Mouse (Mus musculus): ENCODE results near the gene Rbm14. TPM values are rescaled to one million over a fixed set of nuclear protein-coding genes. Genes with fewer than 3 reads are reported as not detected.
"Not testable (repeated sequence)": the region's sequence is repeated elsewhere in the genome, so short reads cannot be mapped to it uniquely, and the experiment has no call there.

Rbm14 gene
- total and polyA plus RNA-seq, 3 experiments, result 37.9 to 97.2 (median 45.9) TPM

DNA sequence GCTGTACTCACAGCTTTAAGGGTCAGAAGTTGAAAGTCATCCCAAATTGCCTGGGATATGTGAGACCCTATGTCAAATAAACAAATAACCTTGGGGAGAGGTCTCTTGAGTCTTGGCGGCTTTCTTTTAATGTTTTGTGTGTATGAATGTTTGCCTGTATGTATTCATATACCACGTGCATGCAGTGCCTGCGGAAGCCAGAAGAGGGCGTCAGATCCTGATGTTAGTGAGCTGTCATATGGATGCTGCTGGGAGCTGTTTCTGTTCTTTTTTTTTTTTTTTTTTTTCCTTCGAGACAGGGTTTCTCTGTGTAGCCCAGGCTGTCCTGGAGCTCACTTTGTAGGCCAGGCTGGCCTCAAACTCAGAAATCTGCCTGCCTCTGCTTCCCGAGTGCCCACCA, 1.6 kb upstream of the Rbm14 start:
- DNase-seq, result no peak

DNA sequence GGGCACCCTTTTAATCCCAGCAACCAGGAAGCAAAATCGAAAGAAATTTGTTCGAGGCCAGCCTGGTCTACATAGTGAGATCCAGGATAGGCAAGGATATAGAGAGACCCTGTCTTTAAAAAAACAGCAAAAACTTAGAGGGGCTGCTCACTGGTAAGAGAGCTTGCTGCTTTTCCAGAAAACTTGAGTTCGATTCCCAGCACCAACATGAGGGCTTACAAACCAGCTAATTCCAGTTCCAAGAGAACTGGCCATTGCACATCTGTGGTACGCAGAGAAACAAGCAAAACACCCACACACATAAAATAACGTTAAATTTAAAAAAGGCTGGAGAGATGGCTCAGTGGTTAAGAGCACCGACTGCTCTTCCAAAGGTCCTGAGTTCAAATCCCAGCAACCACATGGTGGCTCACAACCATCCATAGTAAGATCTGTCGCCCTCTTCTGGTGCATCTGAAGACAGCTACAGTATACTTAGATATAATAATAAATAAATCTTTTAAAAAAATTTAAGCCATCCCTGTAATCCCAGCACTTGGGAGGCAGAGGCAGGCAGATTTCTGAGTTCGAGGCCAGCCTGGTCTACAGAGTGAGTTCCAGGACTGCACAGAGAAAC, 1.0 kb upstream of the Rbm14 start:
- DNase-seq, result not testable (repeated sequence)

DNA sequence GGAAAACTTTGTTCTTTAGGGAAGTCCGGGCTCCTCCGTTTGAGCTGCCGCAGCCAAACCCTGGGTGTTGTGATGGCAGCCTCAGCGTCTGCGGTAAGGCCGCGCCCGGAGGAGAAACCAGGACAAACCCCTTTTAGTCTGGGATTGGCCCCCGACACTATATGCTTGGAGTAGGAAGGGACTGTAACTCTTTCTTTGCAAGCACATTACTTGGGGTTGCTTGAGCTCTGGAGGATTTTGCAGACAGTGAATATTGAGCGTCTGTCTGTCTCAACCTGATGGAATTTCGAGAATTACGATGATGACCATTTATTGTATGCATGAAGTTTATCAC, 442 bp upstream of the Rbm14 start:
- no peak for DNase-seq

DNA sequence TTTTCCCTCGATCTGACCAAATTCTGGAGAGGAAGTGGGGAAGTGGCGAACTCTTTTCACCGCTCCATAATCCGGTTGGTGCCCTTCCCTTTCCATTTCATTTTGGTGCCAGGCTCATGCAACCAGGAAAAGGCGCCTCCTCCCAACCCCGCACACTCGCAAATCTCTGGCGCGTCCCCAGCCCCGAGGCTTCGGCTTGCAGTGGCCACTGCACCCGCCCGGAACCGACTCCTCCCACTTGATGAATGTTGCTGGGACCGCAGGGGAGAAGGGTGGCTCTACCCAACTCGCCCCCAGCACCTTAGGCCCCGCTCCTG, 730 bp downstream of the Rbm14 start:
- DNase-seq, result no peak

DNA sequence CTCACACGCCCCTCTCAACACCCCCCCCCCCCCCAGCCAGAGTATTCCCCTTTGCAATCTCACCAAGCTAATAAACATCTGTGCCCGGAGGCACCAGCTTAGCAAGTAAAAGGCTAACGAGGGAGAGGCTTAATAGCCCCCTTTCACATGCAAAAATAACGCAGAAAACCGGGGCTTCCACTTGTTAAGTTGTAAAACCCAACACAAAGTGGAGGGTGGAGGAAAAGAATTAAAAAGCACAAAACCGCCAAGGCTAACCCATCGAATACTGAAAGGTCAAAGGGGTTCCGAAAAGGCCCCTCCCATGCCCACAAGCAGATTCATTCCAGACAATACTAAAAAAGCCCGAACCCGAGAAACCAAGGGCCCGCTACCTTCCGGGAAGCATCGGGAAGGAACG, 1.1 kb downstream of the Rbm14 start:
- DNase-seq, result no peak

DNA sequence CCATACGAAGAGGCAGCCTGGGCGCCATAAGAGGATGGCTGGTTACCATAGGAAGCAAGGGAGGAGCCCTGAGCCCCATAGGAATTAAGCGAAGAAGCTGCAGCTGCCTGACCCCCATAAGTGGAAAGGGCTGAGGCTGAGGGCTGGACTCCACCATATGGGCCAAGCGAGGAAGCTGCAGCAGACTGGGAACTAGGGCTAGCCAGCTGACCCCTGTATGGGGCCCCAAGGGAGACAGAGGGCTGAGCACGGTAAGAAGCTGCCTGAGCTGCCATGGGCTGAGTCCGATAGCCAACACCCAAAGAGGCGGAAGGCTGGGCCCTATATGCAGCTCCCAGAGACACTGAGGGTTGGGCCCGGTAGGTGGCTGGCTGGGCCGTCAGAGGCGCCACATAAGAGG, 8.2 kb downstream of the Rbm14 start:
- DNase-seq, result no peak

DNA sequence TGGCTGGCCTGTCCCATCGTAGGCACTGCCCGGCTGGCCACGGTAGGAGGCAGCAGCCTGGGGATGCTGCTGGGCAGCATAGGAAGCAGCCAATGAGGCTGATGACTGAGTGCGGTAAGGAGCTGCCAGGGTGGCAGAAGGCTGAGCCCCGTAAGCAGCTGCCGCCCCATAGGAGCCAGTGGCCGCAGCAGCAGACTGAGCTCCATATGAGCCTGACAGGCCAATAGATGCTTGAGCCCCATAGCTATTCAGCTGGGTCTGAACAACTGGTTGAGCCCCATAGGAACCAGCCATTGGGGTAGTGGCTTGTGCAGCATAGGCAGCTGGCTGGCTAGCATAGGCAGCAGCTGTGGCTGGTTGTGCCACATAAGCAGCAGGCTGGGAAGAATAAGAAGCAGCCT, 8.7 kb downstream of the Rbm14 start:
- DNase-seq, result no peak

DNA sequence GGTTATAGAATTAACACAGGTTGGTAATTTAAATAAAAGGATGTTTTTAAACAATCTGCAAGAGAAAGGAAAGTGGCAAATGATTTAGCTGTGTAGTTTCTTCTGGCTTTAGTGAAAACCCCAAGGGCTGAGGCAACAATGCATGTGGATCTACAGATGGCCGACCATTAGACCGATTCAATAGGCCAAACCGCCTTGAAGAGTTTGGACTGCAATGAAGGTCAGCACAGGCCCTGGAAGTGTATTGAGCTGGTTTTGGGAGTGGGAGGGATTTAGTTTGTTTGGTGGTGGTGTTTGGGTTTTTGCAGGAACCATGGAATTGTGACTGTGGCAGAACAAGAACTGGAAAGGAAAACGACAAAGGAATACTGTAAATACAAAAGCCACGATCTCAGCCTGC, 12.4 kb downstream of the Rbm14 start:
- no peak for DNase-seq

DNA sequence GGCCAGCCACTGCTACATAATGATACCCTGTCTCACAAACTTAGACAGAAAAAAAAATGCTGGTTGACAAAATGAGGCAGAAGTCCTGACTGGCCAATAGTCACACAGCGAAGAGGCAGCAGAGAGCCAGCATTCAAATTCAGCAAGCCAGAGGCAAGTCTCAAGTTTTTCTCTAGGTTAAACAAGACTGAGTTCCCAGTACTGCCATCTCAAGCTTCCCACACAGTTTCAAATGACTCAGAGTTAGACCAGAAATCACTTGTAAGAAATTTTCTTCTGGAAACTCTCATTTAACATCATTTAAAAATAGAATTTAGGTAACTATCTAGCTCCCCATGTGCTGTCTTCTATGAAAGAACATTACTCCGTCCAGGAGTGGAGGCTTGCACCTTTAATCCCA, 13.6 kb downstream of the Rbm14 start:
- no peak for DNase-seq

DNA sequence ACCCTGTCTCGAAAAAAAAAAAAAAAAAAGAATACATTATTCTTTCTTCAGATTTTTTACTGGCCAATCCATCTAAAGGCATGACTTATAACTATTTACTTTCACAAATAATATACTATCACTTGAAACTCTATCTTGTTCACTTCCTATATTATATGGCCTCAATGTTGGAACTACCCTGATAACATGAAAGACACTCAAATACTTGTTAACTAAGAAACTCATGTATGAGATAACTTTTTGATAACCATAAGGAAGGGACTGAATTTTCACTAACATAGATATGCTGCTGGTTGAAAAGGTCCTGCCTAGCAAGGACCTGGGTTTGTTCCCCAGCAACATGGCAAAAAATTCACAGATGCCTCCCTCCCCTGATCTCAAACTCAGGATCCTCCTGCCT, 15.5 kb downstream of the Rbm14 start:
- no peak for DNase-seq

DNA sequence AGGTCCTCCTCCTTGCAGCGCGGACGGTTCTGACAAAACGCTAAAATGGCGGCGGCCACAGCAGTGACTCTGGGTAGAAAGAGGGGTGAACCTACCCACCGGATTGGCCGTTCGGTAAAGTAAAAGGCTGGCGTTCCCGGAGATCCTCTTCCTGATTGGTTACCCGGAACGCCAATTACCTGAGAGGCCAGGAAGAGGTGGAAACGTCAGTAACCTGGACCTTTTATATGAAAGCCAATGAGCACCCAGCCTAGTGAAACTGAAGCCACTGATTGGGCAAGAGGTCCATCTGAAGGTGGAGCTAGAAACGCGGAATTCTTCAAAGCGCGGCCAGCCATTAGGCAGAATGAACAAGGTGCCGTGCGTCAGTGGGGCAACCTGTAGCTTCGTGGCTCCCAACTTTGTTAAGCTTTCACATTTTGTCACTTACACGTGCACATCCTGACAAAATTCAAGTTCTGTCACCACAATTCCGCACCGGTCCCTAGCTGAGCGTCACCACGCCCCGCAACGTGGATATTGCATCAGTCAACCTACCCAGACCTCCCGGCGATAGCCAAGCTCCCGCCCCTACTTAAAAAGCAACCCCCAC, 17.5 kb downstream of the Rbm14 start, which contains the start of gene Rbm4:
Rbm4 (minus strand) TSS at position 71 of the 592 bp plus-strand sequence.
- peak; percentile 98 for DNase-seq

DNA sequence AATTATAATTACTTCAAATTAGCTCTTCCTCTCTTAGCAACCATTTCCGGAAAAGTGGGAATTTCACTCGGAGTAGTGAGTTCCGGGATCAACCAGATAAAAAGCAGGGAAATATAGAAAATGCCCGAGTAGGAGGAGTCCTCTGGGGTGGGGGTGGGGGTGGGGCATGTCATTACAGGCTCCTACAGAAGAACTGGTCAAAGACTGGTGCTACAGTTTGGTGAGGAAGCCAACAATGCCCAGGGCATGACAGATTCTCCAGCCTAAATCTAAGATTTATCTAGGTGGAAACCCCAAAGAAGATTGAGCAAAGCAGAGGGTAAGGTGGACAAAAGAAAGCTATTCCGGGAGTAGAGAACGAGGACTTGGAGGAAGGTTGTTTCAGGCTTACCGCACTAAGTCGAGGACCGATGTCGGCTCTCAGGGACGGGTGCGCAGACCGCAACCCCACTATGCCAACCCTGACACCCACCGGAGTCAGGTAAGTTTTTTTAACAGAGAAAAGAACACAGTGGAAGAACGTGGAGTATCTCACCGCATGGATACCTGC, 18.1 kb downstream of the Rbm14 start:
- DNase-seq, result no peak

DNA sequence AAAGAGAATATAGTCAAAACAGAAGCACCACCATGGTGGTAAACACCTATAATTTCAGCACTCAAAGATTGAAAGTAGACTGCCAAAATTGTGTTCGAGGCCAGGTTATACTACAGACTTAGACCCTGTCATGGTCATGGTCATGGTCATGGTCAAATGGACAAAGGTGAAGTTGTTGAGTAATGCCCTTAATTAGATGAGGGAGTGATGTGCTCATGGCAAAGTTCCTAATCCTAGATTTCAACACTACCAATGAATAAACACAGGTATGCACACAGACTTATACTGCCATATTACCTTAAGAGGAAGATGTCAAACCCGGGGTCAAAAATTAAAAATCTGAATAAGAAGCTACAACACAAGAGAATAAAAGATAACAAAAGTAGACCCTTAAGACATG, 25.1 kb downstream of the Rbm14 start:
- no peak for DNase-seq

DNA sequence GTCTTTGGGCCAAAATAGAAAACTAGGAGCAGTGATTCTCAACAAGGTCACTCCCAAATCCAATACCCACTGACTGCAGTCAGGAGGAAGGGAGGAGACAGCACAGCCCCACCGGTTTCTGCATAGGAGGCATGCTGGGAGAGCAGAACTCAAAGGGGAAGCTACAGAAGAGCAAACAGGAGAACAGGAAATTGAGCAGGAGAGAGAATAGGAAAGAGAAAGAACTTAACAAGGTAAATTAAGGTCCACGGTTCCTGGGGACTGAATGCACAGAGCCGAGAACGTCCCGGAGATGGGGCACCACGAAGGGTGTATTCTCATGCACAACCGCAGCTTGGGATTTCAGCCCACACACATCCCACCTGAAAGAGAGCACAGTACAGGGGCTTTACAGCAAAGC, 26.2 kb downstream of the Rbm14 start:
- no peak for DNase-seq

DNA sequence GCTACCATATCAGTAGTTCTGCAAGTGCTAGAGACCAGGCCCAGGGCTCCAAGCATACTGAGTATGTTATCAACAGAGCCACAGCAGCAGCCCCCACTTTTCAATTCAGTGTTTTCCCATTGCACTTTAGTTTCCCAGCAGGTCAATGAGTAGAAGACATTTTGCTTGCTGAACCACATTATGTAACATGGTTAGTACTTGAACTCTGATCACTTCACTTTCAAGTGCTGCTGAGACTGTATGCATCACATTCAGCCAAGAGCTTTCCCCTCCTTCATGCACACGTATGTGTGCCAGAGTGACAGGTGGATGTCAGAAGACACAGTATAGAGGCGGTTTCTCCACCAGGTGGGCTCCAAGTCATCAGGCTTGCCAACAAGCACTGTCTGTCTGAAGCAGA, 28.5 kb downstream of the Rbm14 start:
- no peak for DNase-seq

DNA sequence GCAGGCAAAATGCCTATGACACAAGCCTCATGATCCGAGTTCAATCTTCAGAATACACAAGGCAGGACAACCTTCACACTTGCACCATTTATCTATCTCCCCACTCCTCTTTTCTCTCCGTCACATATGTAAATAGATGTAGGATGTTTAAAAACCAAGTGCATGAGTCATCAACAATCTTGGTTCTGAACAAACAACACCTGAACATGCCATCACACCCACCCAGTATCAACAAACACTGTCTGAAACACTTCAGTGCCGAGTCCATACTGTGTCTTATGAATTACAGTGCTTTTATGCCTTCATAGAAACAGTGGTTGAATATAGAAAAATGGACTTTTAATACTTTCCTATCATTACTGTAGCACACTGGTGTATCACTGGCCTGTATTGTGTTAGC, 38.6 kb downstream of the Rbm14 start:
- no peak for DNase-seq

DNA sequence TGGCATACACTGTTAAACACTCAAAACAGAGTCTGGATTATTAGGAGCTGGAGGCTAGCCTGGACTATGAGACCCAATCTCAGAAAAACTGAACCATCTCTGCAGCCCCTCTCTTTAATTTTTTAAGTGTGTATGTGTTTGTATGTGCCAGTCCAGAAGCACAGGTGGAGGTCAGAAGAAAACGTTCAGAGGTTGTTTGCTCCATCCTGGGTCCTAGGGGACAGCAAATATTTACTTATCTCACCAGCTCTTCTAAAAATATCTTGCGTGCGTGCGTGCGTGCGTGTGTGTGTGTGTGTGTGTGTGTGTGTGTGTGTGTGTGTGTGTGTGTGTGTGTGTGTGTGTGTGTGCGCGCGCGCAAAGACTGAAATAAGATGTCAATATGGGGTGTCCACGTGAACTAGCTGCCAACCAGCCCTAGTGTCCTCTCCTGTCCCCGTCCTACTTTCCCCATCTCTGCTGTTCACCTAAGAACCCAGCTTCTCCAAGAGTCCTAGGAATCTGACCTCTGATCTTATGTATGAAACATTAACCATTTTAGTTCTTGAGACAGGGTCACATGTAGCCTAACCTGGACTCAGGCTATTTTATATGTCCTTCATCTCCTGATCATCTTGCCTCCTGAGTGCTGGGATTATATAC, 43.8 kb downstream of the Rbm14 start:
- no peak for DNase-seq

DNA sequence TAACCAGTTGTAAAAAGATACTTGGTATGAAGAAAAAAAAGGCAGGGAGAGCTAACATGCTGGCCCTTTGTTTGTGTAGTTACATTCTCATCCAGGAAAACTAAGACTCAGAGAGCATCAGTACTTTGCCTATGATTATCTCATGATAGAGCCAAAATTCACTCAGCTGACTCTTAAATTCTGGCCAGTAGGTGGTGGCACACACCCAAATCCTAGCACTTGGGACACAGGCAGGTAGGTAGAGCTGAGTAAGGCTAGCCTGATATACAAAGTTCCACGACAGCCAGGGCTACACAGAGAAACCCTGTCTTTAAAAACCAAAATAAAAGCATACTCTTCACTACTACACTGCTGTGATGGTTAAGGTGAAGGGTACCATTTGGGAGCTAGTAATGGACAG, 48.6 kb downstream of the Rbm14 start:
- DNase-seq, result no peak

DNA sequence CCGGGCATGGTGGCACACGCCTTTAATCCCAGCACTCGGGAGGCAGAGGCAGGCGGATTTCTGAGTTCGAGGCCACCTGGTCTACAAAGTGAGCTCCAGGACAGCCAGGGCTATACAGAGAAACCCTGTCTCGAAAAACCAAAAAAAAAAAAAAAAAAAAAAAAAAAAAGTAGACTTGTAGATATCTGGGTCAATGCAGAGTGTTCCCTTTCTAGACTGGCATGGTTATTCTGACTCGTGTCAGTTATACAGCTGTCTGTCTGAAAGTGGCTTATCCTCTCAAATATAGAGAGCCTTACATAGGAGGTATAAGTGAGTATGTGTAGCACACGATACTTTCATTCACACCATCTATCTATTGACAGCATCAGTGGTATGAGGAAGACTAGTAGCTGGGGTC, 50.9 kb downstream of the Rbm14 start:
- DNase-seq, result not testable (repeated sequence)

DNA sequence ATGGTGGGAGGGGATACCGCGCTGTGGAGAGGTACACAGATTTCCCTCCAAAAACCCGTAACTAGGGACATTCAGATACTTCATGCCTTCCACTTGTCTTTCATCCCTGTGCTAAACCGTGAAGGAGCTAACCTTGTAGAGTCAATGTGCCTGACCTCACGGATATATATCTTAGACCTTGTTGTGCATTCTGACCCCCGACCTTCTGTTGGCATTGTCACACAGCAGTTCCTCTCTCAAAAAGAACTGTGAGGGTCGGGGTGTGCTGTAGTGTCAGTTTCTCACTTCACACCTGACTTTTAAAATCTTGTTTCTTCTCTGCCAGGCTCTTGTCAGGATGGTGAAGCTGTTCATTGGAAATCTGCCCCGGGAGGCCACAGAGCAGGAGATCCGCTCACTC, 54.5 kb downstream of the Rbm14 start:
- DNase-seq, result no peak

DNA sequence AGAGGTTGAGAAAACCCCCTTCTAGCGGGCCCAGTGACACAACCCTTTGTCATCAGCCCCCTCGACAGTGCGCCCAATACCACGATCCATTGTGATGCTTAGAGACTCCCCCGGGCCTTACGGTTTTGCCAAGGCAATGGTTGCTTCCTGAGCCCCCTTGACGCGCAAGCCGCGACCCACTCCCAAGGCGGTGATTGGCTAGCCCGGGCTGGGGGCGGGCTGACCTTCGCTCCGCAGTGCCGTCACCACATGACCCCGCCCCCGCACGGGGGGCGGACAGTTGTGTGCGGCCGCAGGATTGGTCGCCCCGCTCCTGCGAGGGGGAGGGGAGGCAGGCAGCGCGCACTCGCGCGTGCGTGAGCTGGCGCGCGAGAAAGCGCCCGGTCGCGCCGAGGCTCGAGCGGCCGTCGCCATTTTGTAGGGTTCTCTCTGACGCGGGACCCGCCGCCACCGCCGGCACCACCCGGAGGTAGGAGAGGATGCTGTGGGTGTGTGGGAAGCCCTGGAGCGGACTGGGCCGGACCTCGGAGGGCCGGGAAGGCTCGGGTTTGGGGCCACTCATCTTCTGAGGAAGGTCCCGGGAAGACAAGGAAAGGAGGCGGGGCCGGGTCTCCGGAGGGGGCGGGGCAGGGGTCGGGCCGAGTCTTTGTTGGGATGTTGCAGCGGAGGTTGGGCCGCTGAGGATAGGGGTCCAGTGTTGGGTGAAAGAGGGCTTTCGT, 55.1 kb downstream of the Rbm14 start, which contains the start of gene Rbm4b:
Rbm4b (plus strand) TSS at position 305 of the 719 bp plus-strand sequence.
- peak; percentile 98 for DNase-seq

DNA sequence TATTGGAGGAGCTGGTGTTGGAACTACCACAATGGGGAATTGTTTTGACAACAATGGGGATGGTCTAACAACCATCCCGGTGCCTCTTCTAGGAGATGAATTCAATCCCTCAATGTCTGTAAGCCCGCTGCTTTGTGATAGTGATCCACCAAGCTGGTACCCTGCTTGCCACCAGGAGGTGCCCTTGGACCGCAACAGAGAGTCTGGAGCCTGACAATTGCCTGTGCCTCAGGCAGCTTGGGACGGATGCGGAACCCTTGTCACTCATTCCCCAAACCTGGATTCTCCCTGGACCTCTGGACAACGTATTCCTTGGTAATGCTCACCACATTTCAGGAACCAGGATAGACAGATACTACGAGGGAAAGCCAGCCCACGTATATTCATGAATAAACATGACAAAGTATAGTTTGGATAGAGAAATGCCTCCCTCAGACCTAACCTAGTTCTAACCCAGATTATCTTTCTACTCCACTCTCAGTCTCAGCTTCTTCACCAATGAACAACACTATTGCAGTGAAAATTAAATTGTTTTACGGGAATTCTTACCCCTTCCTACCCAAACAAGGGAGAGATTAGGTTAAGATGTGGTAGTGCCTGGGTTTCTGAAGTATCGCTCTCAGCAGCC, 55.8 kb downstream of the Rbm14 start:
- DNase-seq, result peak; percentile 93

All from adrenal gland, adult 2 months (tissue).